Mouse (Mus musculus): ENCODE results near the gene Wdr18. TPM values are rescaled to one million over a fixed set of nuclear protein-coding genes. Genes with fewer than 3 reads are reported as not detected.

The Wdr18 gene
- polyA plus RNA-seq, 1 experiment from 2014 or later, result 84.4 TPM

GRCm38 (mm10) chr10:79987771-79988505 lies 28.0 kb downstream of the Wdr18 start:
- no peak for ATAC-seq (ENCODE audit: insufficient number of reproducible peaks, insufficient read depth, low FRiP score, low read depth)
- H3K27me3 ChIP-seq (ENCODE audit: control insufficient read depth, insufficient read depth, low read length), result no peaks in the 10 kb centered on the region
- peak overlapping the region; percentile 90 for H3K9ac ChIP-seq (ENCODE audit: low read length)
- H3K27ac ChIP-seq (replicated peaks in 1 of 2; ENCODE audit: control insufficient read depth in 1 of 2, insufficient read depth in 1 of 2, low read depth in 2 of 2, low read length in 2 of 2), result peak overlapping the region; percentile 83 to 97
- 8% methylated on average over 27 of the region's 27 CpGs for WGBS
- peak overlapping the region; percentile 72 to 80 for H3K4me3 ChIP-seq (ENCODE audit: control insufficient read depth in 1 of 2, insufficient read depth in 1 of 2, low read depth in 1 of 2, low read length in 2 of 2)
- peak overlapping the region; percentile 95 for H3K4me2 ChIP-seq (ENCODE audit: low read length)
- H3K4me1 ChIP-seq (ENCODE audit: control insufficient read depth in 2 of 2, insufficient read depth in 2 of 2, low read length in 2 of 2), result peaks cover 34 to 47% of the 10 kb centered on the region in 2 experiments
- H3K9me3 ChIP-seq (ENCODE audit: control insufficient read depth, low read length), result no peaks in the 10 kb centered on the region; the same call in 1 of the 2 replicates
- peaks cover 24% of the 10 kb centered on the region for H3K36me3 ChIP-seq (ENCODE audit: control insufficient read depth, insufficient read depth, low read length)

DNA sequence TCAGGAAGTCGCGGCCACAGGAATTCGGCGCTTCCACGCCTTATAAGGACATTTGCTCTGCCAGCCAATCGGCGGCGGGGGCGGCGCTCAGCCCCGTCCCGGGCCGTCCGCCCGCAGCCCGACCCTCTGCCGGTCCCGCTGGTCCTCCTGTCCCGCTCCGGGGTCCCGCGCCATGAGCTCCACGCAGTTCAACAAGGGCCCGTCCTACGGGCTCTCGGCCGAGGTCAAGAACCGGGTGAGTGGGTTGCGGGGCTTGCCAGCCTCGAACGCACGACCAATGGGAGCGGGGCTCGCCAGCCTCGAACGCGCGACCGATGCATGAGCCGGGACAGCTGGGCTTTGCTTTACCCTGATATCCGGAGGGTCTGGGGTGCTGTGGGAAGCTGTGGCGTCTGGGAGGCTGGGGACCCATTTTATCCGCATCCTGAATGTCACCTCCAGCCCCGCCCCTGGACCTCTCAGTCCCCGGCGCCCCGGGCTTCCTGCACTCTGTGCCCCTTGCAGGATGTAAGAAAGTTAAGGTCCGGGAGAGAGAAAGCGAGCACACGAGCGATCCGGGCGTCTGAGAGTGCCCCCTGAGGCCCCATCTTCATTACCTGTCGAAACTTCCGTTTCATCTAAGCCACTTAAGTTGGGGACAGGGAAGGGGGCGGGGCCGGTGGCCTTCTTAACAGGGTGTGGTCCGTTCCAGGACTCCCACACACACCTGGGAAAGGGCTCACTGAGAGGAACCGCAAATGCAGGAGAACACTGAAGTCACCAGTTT lies 28.7 kb downstream of the Wdr18 start, which contains the start of gene Cnn2:
Gene Cnn2, plus strand, starts transcription at position 79 of the 766 bp plus-strand sequence.
- H3K27ac ChIP-seq (replicated peaks in 1 of 2; ENCODE audit: control insufficient read depth in 1 of 2, insufficient read depth in 1 of 2, low read depth in 2 of 2, low read length in 2 of 2), result peak within 1 kb of the TSS; percentile 83 to 97
- no peaks in the 10 kb centered on the region; the same call in 1 of the 2 replicates for H3K9me3 ChIP-seq (ENCODE audit: control insufficient read depth, low read length)
- ATAC-seq (ENCODE audit: insufficient number of reproducible peaks, insufficient read depth, low FRiP score, low read depth), result peak; percentile 19; the same call in 1 of the 2 replicates
- peak within 1 kb of the TSS; percentile 95 for H3K4me2 ChIP-seq (ENCODE audit: low read length)
- H3K4me3 ChIP-seq (ENCODE audit: control insufficient read depth in 1 of 2, insufficient read depth in 1 of 2, low read depth in 1 of 2, low read length in 2 of 2), result peak within 1 kb of the TSS; percentile 72 to 80
- under 1% methylated on average over 59 of the region's 59 CpGs for WGBS
- peaks cover 27 to 40% of the 10 kb centered on the region in 2 experiments for H3K4me1 ChIP-seq (ENCODE audit: control insufficient read depth in 2 of 2, insufficient read depth in 2 of 2, low read length in 2 of 2)
- no peaks in the 10 kb centered on the region for H3K27me3 ChIP-seq (ENCODE audit: control insufficient read depth, insufficient read depth, low read length)
- peak within 1 kb of the TSS; percentile 90 for H3K9ac ChIP-seq (ENCODE audit: low read length)
- peaks cover 31% of the 10 kb centered on the region for H3K36me3 ChIP-seq (ENCODE audit: control insufficient read depth, insufficient read depth, low read length)

- ATAC-seq (ENCODE audit: insufficient number of reproducible peaks, insufficient read depth, low FRiP score, low read depth), result no peak
- WGBS, result 25% methylated on average over 8 of the region's 8 CpGs
- Histone ChIP-seq H3K4me1 (ENCODE audit: control insufficient read depth in 2 of 2, insufficient read depth in 2 of 2, low read length in 2 of 2) (peaks cover 27 to 40% of the 10 kb centered on the region in 2 experiments), H3K27ac (replicated peaks in 1 of 2; ENCODE audit: control insufficient read depth in 1 of 2, insufficient read depth in 1 of 2, low read depth in 2 of 2, low read length in 2 of 2) (peak overlapping the region; percentile 2 to 97; a peak in 3 of 4 replicates), H3K4me2 (ENCODE audit: low read length) (peak overlapping the region; percentile 95), H3K36me3 (ENCODE audit: control insufficient read depth, insufficient read depth, low read length) (peaks cover 37% of the 10 kb centered on the region), H3K27me3 (ENCODE audit: control insufficient read depth, insufficient read depth, low read length) (no peaks in the 10 kb centered on the region), H3K9ac (ENCODE audit: low read length) (peak overlapping the region; percentile 90), H3K9me3 (ENCODE audit: control insufficient read depth, low read length) (no peaks in the 10 kb centered on the region; the same call in 1 of the 2 replicates), H3K4me3 (ENCODE audit: control insufficient read depth in 1 of 2, insufficient read depth in 1 of 2, low read depth in 1 of 2, low read length in 2 of 2) (peak overlapping the region; percentile 72 to 80)
Observed at GRCm38 (mm10) chr10:79989272-79989786, 29.4 kb downstream of the Wdr18 start.

DNA sequence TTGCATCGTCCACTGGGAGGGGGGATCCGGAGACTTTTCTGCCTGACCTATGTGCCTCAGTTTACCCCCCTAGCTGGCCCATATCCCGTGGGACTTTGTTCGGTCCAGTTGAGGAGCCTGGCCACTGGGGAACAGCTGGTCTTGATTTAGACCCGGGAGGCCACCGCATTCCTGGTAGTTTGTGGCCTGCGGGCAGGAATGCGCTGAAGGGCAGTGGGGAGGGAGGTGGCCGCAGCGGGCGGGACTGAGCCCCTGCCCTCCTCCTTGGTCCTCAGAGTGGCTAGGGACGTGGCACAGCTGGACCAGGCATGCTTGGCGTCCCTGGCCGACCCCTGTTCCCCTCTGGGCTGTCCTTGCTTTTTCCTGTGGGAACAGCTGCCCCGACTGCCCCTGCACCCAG lies 29.9 kb downstream of the Wdr18 start:
- H3K27ac ChIP-seq (replicated peaks in 1 of 2; ENCODE audit: control insufficient read depth in 1 of 2, insufficient read depth in 1 of 2, low read depth in 2 of 2, low read length in 2 of 2), result peak overlapping the region; percentile 14 to 63; a peak in 3 of 4 replicates
- peak overlapping the region; percentile 72 to 80 for H3K4me3 ChIP-seq (ENCODE audit: control insufficient read depth in 1 of 2, insufficient read depth in 1 of 2, low read depth in 1 of 2, low read length in 2 of 2)
- H3K9ac ChIP-seq (ENCODE audit: low read length), result peak overlapping the region; percentile 90
- peak overlapping the region; percentile 95 for H3K4me2 ChIP-seq (ENCODE audit: low read length)
- H3K9me3 ChIP-seq (ENCODE audit: control insufficient read depth, low read length), result no peaks in the 10 kb centered on the region; the same call in 1 of the 2 replicates
- peaks cover 27 to 40% of the 10 kb centered on the region in 2 experiments for H3K4me1 ChIP-seq (ENCODE audit: control insufficient read depth in 2 of 2, insufficient read depth in 2 of 2, low read length in 2 of 2)
- H3K36me3 ChIP-seq (ENCODE audit: control insufficient read depth, insufficient read depth, low read length), result peaks cover 43% of the 10 kb centered on the region
- H3K27me3 ChIP-seq (ENCODE audit: control insufficient read depth, insufficient read depth, low read length), result no peaks in the 10 kb centered on the region
- WGBS, result 8% methylated on average over 15 of the region's 15 CpGs
- no peak for ATAC-seq (ENCODE audit: insufficient number of reproducible peaks, insufficient read depth, low FRiP score, low read depth)

DNA sequence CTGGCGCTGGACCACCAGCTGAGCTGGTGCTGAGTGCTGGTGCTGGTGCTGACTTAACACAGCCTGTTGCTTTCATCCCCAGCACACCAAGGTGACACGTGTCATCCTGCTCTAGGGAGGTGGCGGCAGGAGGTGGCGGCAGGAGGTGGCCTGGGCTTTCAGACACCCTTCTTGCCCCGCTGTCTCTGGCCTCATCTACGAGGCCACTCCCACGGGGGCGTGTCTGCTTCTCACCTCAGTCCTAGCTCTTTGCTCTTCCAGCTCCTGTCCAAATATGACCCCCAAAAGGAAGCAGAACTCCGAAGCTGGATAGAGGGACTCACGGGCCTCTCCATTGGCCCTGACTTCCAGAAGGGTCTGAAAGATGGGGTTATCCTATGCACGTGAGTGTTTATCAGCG lies 31.1 kb downstream of the Wdr18 start:
- H3K36me3 ChIP-seq (ENCODE audit: control insufficient read depth, insufficient read depth, low read length), result peaks cover 49% of the 10 kb centered on the region
- no peaks in the 10 kb centered on the region; the same call in 1 of the 2 replicates for H3K9me3 ChIP-seq (ENCODE audit: control insufficient read depth, low read length)
- H3K9ac ChIP-seq (ENCODE audit: low read length), result no peak overlapping the region
- H3K4me3 ChIP-seq (ENCODE audit: control insufficient read depth in 1 of 2, insufficient read depth in 1 of 2, low read depth in 1 of 2, low read length in 2 of 2), result no peak overlapping the region
- peaks cover 24 to 35% of the 10 kb centered on the region in 2 experiments for H3K4me1 ChIP-seq (ENCODE audit: control insufficient read depth in 2 of 2, insufficient read depth in 2 of 2, low read length in 2 of 2)
- H3K27me3 ChIP-seq (ENCODE audit: control insufficient read depth, insufficient read depth, low read length), result no peaks in the 10 kb centered on the region
- WGBS, result 71% methylated on average over 12 of the region's 12 CpGs
- peak overlapping the region; percentile 25; the same call in 1 of the 2 replicates for H3K4me2 ChIP-seq (ENCODE audit: low read length)
- no peak overlapping the region for H3K27ac ChIP-seq (replicated peaks in 1 of 2; ENCODE audit: control insufficient read depth in 1 of 2, insufficient read depth in 1 of 2, low read depth in 2 of 2, low read length in 2 of 2)
- ATAC-seq (ENCODE audit: insufficient number of reproducible peaks, insufficient read depth, low FRiP score, low read depth), result no peak

GRCm38 (mm10) chr10:79991548-79991947 lies 31.6 kb downstream of the Wdr18 start:
- H3K9ac ChIP-seq (ENCODE audit: low read length), result no peak overlapping the region
- H3K36me3 ChIP-seq (ENCODE audit: control insufficient read depth, insufficient read depth, low read length), result peaks cover 49% of the 10 kb centered on the region
- no peak overlapping the region for H3K4me3 ChIP-seq (ENCODE audit: control insufficient read depth in 1 of 2, insufficient read depth in 1 of 2, low read depth in 1 of 2, low read length in 2 of 2)
- no peak overlapping the region for H3K27ac ChIP-seq (replicated peaks in 1 of 2; ENCODE audit: control insufficient read depth in 1 of 2, insufficient read depth in 1 of 2, low read depth in 2 of 2, low read length in 2 of 2)
- 88% methylated on average over 6 of the region's 6 CpGs for WGBS
- H3K27me3 ChIP-seq (ENCODE audit: control insufficient read depth, insufficient read depth, low read length), result no peaks in the 10 kb centered on the region
- H3K9me3 ChIP-seq (ENCODE audit: control insufficient read depth, low read length), result no peaks in the 10 kb centered on the region; the same call in 1 of the 2 replicates
- H3K4me1 ChIP-seq (ENCODE audit: control insufficient read depth in 2 of 2, insufficient read depth in 2 of 2, low read length in 2 of 2), result peaks cover 21 to 30% of the 10 kb centered on the region in 2 experiments
- H3K4me2 ChIP-seq (ENCODE audit: low read length), result no peak overlapping the region
- ATAC-seq (ENCODE audit: insufficient number of reproducible peaks, insufficient read depth, low FRiP score, low read depth), result no peak

- no peak overlapping the region for H3K4me3 ChIP-seq (ENCODE audit: control insufficient read depth in 1 of 2, insufficient read depth in 1 of 2, low read depth in 1 of 2, low read length in 2 of 2)
- H3K36me3 ChIP-seq (ENCODE audit: control insufficient read depth, insufficient read depth, low read length), result peaks cover 49% of the 10 kb centered on the region
- H3K27ac ChIP-seq (replicated peaks in 1 of 2; ENCODE audit: control insufficient read depth in 1 of 2, insufficient read depth in 1 of 2, low read depth in 2 of 2, low read length in 2 of 2), result no peak overlapping the region
- H3K9ac ChIP-seq (ENCODE audit: low read length), result no peak overlapping the region
- peaks cover 18% of the 10 kb centered on the region in 2 experiments for H3K4me1 ChIP-seq (ENCODE audit: control insufficient read depth in 2 of 2, insufficient read depth in 2 of 2, low read length in 2 of 2)
- whole genome bisulfite sequencing, result 79% methylated on average over 16 of the region's 16 CpGs
- no peak overlapping the region for H3K4me2 ChIP-seq (ENCODE audit: low read length)
- no peak for ATAC-seq (ENCODE audit: insufficient number of reproducible peaks, insufficient read depth, low FRiP score, low read depth)
- H3K9me3 ChIP-seq (ENCODE audit: control insufficient read depth, low read length), result no peaks in the 10 kb centered on the region; the same call in 1 of the 2 replicates
- no peaks in the 10 kb centered on the region for H3K27me3 ChIP-seq (ENCODE audit: control insufficient read depth, insufficient read depth, low read length)
Observed at GRCm38 (mm10) chr10:79994397-79995115, 34.6 kb downstream of the Wdr18 start.
